Mouse (Mus musculus) large intestine, adult 2 months (tissue): ENCODE results near the gene Mpzl1. TPM values are rescaled to one million over a fixed set of nuclear protein-coding genes. Genes with fewer than 3 reads are reported as not detected.

Experiments used
- DNase-seq: peaks from one replicate; pipeline ENCODE4 v3.0.0-alpha.2; 2012; ENCODE audit warnings: low read depth, low spot score
- WGBS: fragments of 180-500 bp; shearing (Covaris S2); methylation state at CpG from one replicate; pipeline ENCODE4 v1.1.7; 2018; 5-methylcytosine and 5-hydroxymethylcytosine counted together
- polyA plus RNA-seq: library from polyadenylated mRNA; depleted of rRNA; stranded (reverse); fragments of >200 nt; gene quantifications from 2 replicates; pipeline ENCODE4 v1.2.3, GENCODE M21; 2012; rRNA removed

The Mpzl1 gene
- polyA plus RNA-seq, 1 experiment: 38.4 TPM

DNA sequence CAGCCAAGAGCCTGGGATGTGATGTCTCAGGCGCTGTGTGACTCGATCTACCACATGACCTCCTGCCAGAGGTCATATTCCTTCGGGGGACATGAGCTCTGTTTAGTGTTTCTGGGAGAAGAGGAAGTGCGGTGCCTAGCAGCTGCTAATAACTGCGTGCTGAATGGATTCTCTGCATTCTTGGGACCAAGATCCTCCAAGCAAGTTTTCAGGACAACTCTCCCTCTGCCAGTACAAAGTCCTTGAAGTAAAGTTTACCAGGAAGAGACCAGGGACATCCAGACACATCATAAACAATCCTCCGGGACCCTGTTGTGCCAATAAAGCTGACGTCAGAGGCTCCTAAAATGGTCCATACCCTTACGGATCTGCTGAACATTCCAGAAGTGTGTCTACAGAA, 46.5 kb downstream of the Mpzl1 start:
- WGBS: 30% methylated on average over 8 of the region's 8 CpGs
- DNase-seq: no peak

DNA sequence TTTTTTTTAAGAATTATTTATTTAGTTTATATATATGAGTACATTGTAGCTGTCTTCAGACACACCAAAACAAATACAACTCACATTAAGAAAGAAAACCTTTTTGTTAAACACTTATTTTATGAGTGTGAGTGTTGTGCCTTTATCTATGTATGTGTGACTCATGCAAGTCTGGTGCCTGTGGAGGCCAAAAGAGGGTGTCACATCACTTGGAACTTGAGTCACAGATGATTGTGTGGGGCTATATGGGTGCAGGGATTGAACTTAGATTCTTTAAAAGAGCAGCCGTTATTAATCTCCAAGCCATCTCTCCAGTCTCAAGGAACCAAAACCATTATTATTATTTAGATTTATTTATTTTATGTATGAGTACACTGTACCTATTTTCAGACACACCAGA, 48.0 kb downstream of the Mpzl1 start:
- no peak for DNase-seq
- 68% methylated on average over 1 of the region's 1 CpGs for WGBS

DNA sequence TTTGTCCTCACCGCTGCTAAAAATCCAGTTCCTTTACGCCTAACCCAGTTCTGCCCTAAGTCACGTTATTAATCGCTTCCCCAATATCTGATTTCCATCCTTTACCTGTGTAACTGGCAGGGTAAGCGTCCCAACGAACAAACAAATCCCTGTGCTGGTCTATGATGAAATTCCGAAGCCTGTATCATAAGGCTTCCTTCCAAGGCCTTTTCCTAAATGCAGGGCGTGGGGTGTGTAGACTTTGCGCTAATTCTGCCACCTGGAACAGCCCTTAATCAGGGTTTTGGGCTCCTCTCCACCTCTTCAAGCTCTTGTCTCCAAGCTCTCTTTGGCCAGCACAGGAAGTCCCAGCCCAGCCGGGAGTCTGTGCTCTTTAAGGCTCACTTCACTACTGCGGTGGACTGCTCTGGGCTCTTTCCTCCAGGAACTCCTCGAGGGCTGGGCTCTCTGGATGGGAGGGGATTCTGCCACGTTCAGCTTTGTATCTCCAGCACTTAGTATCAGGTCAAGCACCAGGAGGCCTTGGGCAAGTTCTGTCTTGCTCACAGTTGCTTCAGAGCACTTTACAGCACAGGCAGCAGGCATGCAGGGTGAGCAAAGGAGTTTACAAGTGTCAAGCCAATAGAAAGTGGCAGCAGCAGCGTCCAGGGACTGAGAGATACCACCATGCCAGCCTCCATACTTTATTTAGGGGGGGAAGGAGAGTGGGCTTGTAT, 48.8 kb downstream of the Mpzl1 start:
- no peak for DNase-seq
- 59% methylated on average over 14 of the region's 14 CpGs for WGBS

DNA sequence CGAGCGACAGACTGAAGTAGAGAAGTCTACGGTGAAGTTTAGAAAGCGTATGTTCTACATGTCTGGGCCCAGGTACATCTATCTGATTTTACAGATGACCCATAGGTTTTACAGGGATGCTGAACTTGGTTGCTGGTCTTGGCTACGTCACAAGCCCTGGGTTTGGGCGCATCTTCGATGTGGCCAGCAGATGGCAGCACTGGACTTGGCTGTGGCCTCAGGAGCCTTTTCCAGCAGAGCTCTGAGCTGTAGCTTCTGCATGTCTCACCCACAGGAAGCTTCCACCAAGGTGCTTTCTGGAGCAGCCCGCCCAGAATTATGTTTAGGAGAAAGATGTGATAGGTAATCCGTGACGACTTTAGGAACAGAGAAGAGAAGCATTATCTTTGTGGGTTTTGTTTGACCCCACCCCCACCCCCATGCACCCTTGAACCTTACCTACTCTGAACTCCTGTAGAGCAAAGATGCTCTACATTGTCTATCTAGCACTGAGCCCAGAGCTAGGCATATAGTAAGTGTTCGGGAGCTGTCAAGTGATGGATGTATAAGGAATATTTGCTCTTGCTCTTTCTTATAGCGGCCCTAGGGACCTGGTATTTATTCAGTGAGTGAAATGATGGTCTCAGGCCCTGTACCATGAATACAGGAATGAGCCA, 50.7 kb downstream of the Mpzl1 start:
- 32% methylated on average over 12 of the region's 12 CpGs for WGBS
- DNase-seq: peak; percentile 66

DNA sequence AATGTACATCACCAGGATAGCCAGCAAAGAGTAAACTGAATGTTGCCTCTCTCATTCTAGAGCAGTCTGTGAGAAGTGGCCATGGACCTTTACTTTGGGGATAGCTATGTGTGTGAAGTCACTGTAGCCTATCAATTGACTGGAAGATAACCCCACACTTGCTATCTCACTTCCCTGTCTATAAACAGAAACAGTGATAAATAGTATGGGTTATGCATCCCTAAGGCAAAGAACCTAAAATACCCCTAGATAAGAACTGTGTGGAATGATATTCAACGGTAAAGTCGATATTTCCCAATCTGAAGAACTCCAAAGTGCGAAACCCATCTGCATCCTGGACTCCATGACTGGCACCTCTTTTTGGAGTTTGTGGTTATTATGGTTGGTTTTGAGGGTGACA, 53.1 kb downstream of the Mpzl1 start:
- WGBS: 90% methylated on average over 3 of the region's 3 CpGs
- DNase-seq: no peak

DNA sequence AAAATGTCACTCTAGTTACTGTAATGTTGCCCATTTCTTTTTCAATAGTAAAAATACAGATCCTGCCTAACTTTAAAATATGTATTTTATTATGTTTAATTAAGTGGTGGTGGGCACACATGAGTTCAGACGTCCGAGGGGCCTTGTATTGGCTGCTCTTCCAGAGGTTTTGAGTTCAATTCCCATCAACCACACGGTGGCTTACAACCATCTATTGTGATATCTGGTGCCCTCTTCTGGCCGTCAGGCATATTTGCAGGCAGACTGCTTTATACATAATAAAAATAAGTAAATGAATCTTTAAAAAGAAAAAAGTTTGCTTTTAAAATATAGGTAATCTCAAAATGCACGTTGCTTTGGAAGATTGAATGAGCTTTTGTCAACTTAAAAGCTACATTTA, 55.0 kb downstream of the Mpzl1 start:
- DNase-seq: no peak
- WGBS: 60% methylated on average over 5 of the region's 5 CpGs

DNA sequence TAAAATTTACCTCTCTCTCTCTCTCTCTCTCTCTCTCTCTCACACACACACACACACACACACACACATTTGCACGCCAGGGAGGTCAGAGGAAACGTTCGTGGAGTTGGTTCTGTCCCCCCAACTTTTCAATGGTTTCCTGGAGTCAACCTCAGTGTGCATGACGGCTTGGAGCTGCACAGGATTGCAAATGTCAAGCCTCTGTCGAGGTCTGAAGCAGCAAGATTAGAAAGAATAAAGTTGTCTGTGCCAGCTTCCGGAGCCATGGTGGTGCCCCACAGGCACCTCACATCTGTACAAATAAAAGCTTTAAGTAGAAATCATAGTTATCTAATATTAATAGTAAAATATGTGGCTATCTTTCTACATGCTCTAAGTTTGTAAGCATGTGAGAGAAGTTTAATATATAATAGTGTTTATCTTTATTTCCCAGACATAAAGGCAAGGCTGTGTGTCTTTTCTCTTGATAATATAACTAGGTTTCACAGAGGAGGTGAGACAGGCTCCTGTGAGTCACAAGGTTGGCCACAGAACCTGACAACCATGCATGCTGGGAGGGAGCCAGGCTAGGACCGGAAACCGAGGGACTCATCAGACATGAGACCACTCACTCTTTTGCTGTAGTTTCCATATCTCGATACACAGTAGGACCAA, 57.8 kb downstream of the Mpzl1 start:
- no peak for DNase-seq
- WGBS: 72% methylated on average over 9 of the region's 9 CpGs

DNA sequence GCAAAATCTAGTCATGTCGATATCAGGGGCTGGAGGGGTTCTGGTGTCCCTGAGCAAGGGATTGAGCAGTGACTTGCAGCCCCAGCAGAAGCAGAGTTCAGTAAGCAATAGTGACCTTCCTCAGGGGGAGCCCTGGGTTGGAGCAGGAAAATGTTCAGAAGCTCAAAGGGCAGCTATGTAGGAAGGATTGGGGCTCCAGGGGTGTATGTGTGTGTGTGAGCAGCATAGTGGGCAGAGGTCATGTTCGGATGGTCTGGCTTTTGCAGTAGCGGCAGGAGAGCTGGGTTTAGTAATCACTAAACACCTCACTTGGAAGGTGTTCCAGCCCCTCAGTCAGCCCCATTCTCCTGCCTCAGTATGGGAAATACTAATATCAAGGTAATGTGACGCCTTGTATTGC, 58.3 kb downstream of the Mpzl1 start:
- 80% methylated on average over 4 of the region's 4 CpGs for WGBS
- DNase-seq: no peak

DNA sequence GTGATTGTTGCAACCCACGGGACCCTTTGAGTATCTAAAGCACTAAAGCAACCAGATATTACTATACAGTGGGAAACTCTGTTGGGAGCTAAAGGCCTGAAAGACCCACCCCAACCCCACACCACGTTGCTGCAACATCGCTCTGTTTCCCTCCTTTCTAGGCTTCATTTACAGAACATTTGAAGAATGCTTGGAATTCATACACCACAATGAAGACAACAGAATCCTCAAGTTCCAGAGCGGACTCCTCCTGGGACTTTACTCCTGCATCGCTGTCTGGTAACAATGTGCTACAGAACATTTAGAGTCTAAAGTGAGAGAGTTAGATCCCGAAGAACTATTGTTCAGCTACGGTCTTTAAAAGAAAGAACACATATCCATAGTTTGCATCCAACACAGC, 66.9 kb downstream of the Mpzl1 start:
- DNase-seq: no peak
- WGBS: 83% methylated on average over 7 of the region's 7 CpGs

DNA sequence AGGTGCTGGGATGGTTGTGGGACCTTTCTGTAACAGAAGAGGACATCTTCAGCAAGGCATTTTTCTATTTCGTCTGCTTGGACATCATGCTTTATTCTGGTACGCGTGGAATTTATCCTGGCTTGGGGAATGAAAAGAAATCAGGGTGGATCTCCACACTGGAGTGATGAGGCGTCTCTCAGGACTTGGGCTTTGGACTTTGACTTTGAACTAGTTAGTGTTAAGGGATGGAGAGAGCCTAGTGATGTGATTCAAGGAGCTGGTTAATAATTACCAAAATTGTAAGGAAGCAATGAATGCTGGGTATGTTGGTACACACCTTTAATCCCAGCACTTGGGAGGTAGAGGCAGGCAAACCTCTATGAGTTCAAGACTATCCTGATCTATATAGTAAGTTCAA, 69.1 kb downstream of the Mpzl1 start:
- DNase-seq: no peak
- WGBS: 75% methylated on average over 4 of the region's 4 CpGs

DNA sequence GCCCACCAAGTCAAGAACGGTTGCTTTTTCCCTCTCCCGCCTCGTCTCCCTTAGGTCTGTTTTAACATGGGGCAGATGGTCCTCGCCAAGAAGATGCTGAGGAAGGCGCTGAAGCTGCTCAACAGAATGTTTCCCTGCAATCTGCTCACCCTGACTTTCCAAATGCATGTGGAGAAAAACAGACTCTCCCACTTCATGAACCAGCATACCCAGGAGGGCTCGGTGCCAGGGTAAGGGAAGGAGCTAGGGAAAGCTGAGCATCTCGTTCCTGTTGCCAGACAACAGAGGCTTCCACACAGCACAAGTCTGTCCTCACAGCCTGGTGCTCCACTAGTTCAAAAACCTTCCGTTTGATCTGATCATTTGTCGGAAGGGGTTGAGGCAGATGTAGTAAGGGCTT, 75.3 kb downstream of the Mpzl1 start:
- DNase-seq: no peak
- 83% methylated on average over 9 of the region's 9 CpGs for WGBS

DNA sequence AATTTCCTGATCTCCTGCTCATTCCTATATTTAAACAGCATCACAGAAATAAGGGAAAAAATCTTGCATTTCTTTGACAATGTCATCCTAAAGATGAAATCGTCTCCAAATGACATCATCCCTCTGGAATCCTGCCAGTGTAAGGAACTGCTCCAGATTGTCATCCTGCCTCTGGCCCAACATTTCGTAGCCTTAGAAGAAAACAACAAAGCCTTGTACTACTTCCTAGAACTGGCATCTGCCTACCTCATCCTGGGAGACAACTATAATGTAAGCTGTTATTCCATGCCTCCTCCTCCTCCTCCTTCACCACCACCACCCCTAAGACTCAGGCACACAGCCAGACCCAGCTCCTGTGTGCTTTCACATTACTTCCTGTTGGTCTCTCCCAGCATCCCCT, 77.6 kb downstream of the Mpzl1 start:
- WGBS: 20% methylated on average over 2 of the region's 2 CpGs

More for the DNA sequence above, 77.6 kb downstream of the Mpzl1 start:
- no peak for DNase-seq

Other genes starting within 250 kb of the Mpzl1 start
- 7.7 and 11.6 TPM in 2 replicates for gene Dcaf6, start 174.1 kb downstream of the Mpzl1 start, polyA plus RNA-seq
- 65.4 and 71.8 TPM in 2 replicates for gene Mpc2, start 173.9 kb downstream of the Mpzl1 start, polyA plus RNA-seq
- gene Adcy10, start 149.4 kb downstream of the Mpzl1 start, polyA plus RNA-seq: 0.07 TPM in 1 of 2 replicates, not detected in the other
- gene Rcsd1, start 75.2 kb upstream of the Mpzl1 start, polyA plus RNA-seq: 9.9 and 10.6 TPM in 2 replicates
- gene Creg1, start 129.2 kb upstream of the Mpzl1 start, polyA plus RNA-seq: 26.1 and 33.6 TPM in 2 replicates
- gene Cd247, start 154.1 kb upstream of the Mpzl1 start, polyA plus RNA-seq: 5.2 and 6.7 TPM in 2 replicates